Mouse (Mus musculus): ENCODE measurements around the gene Cd59b. TPM values are rescaled to one million over a fixed set of nuclear protein-coding genes. Genes with fewer than 3 reads are reported as not detected.
"Not testable (repeated sequence)": the region's sequence is repeated elsewhere in the genome, so short reads cannot be mapped to it uniquely, and the experiment has no call there.

The Cd59b gene
- polyA plus RNA-seq, 1 experiment from 2014 or later, result 5.5 TPM

DNA sequence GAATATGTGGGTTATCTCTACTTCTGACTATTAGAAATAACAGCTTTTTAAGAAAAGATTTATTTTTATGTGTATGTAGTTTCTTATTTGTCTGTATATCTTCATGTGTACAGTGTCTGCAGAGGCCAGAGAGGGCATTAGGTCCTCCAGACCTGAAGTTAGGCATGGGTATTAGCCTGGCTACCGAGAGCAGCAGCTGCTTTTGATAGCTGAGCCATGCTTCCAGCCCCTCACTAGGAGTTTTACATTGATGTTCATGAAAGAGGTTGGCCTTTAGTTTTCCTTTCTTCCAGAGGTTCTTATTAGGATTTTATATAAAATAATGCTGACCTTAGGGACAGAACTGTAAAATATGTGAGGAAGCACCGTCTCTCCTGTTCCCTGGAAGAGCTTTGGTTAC is 31.4 kb upstream of the Cd59b start:
- peaks cover 45% of the 10 kb centered on the region for H3K36me3 ChIP-seq
- no peak overlapping the region for H3K27ac ChIP-seq (replicated peaks)
- WGBS, result 49% methylated on average over 2 of the region's 2 CpGs
- no peak overlapping the region for H3K4me3 ChIP-seq (replicated peaks)
- no peaks in the 10 kb centered on the region for H3K27me3 ChIP-seq
- no peak overlapping the region for H3K4me2 ChIP-seq (replicated peaks)
- no peaks in the 10 kb centered on the region for H3K9me3 ChIP-seq (replicated peaks)
- no peaks in the 10 kb centered on the region for H3K4me1 ChIP-seq
- no peak for ATAC-seq (ENCODE audit: insufficient number of reproducible peaks, low FRiP score, low TSS enrichment, low read depth)
- no peak overlapping the region for H3K9ac ChIP-seq

DNA sequence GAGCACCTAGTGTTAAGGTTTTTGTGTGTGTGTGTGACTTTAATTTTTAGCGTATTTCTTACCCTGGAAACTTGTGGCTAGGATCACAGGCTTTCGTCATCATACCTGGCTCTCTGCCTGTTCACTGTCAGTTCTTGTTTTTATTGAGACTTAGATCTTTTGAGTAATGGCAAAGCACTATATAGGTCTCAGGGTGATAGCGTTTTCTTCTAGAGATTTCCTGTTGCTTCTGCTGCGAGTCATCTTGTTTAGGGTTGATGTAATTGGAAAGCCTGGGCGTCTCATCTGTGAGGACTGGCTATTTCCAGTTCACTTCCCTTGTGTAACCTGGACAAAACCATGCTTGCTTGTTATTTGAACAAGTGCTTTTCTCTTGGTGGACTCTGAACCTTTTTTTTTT is 28.0 kb upstream of the Cd59b start:
- no peaks in the 10 kb centered on the region for H3K4me1 ChIP-seq
- ATAC-seq (ENCODE audit: insufficient number of reproducible peaks, low FRiP score, low TSS enrichment, low read depth), result no peak
- no peak overlapping the region for H3K9ac ChIP-seq
- no peak overlapping the region for H3K4me2 ChIP-seq (replicated peaks)
- H3K27me3 ChIP-seq, result no peaks in the 10 kb centered on the region
- 61% methylated on average over 5 of the region's 5 CpGs for WGBS
- H3K4me3 ChIP-seq (replicated peaks), result no peak overlapping the region
- peaks cover 42% of the 10 kb centered on the region for H3K36me3 ChIP-seq
- H3K9me3 ChIP-seq (replicated peaks), result no peaks in the 10 kb centered on the region
- no peak overlapping the region for H3K27ac ChIP-seq (replicated peaks)

GRCm38 (mm10) chr2:104042766-104043165 is 26.9 kb upstream of the Cd59b start:
- Histone ChIP-seq H3K4me3 (replicated peaks) (no peak overlapping the region), H3K9ac (no peak overlapping the region), H3K4me2 (replicated peaks) (no peak overlapping the region), H3K27ac (replicated peaks) (no peak overlapping the region), H3K4me1 (no peaks in the 10 kb centered on the region), H3K27me3 (no peaks in the 10 kb centered on the region), H3K36me3 (peaks cover 34% of the 10 kb centered on the region), H3K9me3 (replicated peaks) (no peaks in the 10 kb centered on the region)
- ATAC-seq (ENCODE audit: insufficient number of reproducible peaks, low FRiP score, low TSS enrichment, low read depth), result no peak
- WGBS, result 92% methylated on average over 15 of the region's 15 CpGs

DNA sequence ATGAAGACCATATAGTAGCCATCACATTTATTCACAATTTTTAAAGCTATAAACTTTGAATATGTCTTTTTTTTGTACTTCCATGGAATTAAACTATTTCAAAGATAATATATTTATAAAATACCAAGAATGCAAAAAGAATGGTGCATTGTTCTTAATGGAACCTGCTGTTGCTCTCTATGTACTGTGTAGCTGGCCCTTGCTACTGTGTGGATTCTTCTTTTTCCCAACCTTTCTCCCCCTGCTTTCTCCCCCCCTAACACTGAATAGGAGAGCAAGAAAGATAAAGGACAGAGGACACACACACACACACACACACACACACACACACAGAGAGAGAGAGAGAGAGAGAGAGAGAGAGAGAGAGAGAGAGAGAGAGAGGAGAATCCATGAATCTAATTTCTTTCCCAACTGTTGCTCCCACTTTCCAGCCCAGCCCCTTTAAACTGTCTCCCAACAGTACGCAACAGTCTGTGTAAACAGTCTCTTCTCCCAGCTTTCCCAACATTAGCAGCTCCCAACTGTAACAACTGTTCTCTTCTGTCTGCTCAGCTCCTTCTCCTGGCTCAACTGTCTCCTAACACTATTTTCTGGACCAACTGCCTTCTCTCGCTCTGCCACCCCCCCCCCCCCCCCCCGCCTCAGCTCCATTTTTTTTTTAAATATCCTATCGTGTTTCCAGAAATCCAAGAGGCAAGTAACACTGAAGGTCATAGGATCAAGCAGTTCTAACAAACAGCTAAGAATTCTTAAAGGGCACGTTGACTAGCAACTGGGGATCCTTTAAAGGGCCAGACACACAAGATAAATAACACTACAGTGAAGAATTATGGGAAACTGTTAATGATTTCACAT is 25.8 kb upstream of the Cd59b start:
- no peak for ATAC-seq (ENCODE audit: insufficient number of reproducible peaks, low FRiP score, low TSS enrichment, low read depth)
- 30% methylated on average over 5 of the region's 5 CpGs for WGBS

DNA sequence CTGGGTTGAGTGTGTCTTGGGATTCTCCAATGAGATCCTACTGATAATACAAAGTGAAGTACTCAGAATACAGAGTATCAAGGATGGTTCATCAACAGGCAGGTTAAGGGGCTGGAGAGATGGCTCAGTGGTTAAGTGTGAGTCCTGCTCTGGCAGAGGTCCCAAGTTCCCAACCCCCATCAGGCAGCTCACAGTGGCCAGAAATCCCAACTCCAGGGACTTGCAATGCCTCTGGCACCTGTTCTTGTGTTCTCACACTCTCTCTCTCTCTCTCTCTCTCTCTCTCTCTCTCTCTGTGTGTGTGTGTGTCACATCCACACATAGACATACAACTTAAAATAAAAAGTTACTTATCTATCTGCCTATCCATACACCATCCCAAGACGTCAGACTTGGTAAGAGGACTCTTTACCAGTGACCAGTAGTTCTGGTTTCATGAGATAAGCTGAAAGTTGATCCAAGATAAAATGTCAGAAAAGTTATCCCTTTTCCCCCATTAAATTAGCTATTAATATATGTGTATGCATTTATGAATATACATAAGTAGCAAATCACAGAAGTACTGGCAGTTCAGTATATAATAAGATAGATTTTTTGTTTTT is 25.1 kb upstream of the Cd59b start:
- Histone ChIP-seq H3K9ac (no peak overlapping the region), H3K4me1 (no peaks in the 10 kb centered on the region), H3K9me3 (replicated peaks) (no peaks in the 10 kb centered on the region), H3K36me3 (peaks cover 38% of the 10 kb centered on the region), H3K27me3 (no peaks in the 10 kb centered on the region), H3K4me3 (replicated peaks) (no peak overlapping the region), H3K27ac (replicated peaks) (no peak overlapping the region), H3K4me2 (replicated peaks) (no peak overlapping the region)
- WGBS, result 74% methylated on average over 1 of the region's 1 CpGs
- ATAC-seq (ENCODE audit: insufficient number of reproducible peaks, low FRiP score, low TSS enrichment, low read depth), result no peak

More for the DNA sequence above, 25.8 kb upstream of the Cd59b start:
- no peaks in the 10 kb centered on the region for H3K9me3 ChIP-seq (replicated peaks)
- H3K27me3 ChIP-seq, result no peaks in the 10 kb centered on the region
- peaks cover 38% of the 10 kb centered on the region for H3K36me3 ChIP-seq
- H3K9ac ChIP-seq, result no peak overlapping the region
- H3K4me3 ChIP-seq (replicated peaks), result no peak overlapping the region
- no peaks in the 10 kb centered on the region for H3K4me1 ChIP-seq
- no peak overlapping the region for H3K27ac ChIP-seq (replicated peaks)
- no peak overlapping the region for H3K4me2 ChIP-seq (replicated peaks)

DNA sequence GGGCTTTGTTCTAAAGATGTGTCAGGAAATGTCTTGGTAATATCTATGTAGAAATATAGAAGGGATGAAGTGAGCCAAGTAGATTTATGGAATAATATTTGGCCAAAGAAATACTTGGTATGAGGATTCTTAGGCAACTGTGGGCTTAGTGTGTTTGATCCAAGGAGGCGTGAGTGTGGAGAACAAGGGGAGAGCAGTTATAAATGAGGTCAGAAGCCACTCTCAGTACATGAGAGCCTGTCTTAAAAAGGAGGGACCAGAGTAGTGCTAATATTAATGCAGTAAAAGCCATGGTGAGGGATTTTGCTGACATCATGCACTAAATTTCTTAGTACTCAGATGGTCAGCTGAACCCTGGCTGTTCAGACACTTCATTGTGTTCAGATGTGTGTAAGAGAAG is 11.3 kb upstream of the Cd59b start:
- WGBS, result 87% methylated on average over 1 of the region's 1 CpGs
- H3K36me3 ChIP-seq, result peaks cover 32% of the 10 kb centered on the region
- no peak for ATAC-seq (ENCODE audit: insufficient number of reproducible peaks, low FRiP score, low TSS enrichment, low read depth)

DNA sequence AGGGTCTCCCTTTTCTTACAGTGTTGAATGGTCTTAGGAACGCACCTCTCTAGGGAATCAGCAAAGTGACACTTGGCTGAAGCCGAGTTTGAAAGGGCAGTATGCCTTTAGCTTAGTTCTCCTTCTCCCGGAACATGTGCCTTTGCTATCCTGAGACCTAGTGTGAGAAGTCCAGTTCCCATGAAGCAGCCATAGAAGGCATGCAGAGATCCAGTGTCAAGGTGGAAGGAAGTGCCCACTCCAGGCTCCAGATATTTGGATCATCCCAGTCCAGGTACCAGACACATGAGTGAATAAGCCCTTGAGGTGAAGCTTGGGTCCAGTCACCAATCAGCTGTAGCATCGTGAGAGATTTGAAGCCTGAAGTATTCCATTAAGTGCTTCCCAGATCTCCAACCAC is 10.7 kb upstream of the Cd59b start:
- H3K27ac ChIP-seq (replicated peaks), result no peak overlapping the region
- no peak overlapping the region for H3K9ac ChIP-seq
- H3K4me2 ChIP-seq (replicated peaks), result no peak overlapping the region
- ATAC-seq (ENCODE audit: insufficient number of reproducible peaks, low FRiP score, low TSS enrichment, low read depth), result no peak
- no peaks in the 10 kb centered on the region for H3K9me3 ChIP-seq (replicated peaks)
- no peak overlapping the region for H3K4me3 ChIP-seq (replicated peaks)
- 86% methylated on average over 4 of the region's 4 CpGs for WGBS
- H3K4me1 ChIP-seq, result no peaks in the 10 kb centered on the region
- no peaks in the 10 kb centered on the region for H3K27me3 ChIP-seq
- peaks cover 28% of the 10 kb centered on the region for H3K36me3 ChIP-seq

More for the DNA sequence above, 11.3 kb upstream of the Cd59b start:
- Histone ChIP-seq H3K9ac (no peak overlapping the region), H3K4me1 (no peaks in the 10 kb centered on the region), H3K27ac (replicated peaks) (no peak overlapping the region), H3K4me2 (replicated peaks) (no peak overlapping the region), H3K27me3 (no peaks in the 10 kb centered on the region), H3K4me3 (replicated peaks) (no peak overlapping the region), H3K9me3 (replicated peaks) (no peaks in the 10 kb centered on the region)

- no peak overlapping the region for H3K4me2 ChIP-seq (replicated peaks)
These were observed 9.9 kb upstream of the Cd59b start for GRCm38 (mm10) chr2:104059786-104060185.

DNA sequence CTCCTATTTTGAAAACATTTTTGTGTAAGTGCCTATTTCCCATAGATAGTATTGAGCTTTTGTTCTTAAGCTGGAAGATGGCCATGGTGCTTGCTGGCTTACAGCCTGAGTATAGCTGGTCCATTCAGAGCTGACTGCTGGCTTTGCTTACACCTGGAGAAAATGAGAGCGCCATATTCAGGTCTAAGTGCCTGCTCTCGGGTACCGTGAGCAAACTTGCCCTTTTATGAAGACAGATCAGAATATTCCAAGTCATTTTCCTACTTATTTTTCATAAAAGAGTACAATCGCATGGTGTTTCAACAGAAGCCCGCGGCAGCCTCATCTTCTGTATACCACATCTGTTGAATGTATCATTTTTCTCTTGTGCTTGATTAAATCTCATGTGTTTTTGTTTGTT is 8.7 kb upstream of the Cd59b start:
- Histone ChIP-seq H3K4me3 (replicated peaks) (no peak overlapping the region), H3K36me3 (peaks cover 12% of the 10 kb centered on the region)
- WGBS, result 92% methylated on average over 6 of the region's 6 CpGs

More at GRCm38 (mm10) chr2:104059786-104060185, 9.9 kb upstream of the Cd59b start:
- ATAC-seq (ENCODE audit: insufficient number of reproducible peaks, low FRiP score, low TSS enrichment, low read depth), result no peak
- no peaks in the 10 kb centered on the region for H3K4me1 ChIP-seq
- no peaks in the 10 kb centered on the region for H3K27me3 ChIP-seq
- peaks cover 20% of the 10 kb centered on the region for H3K36me3 ChIP-seq
- no peak overlapping the region for H3K4me3 ChIP-seq (replicated peaks)
- no peaks in the 10 kb centered on the region for H3K9me3 ChIP-seq (replicated peaks)
- H3K9ac ChIP-seq, result no peak overlapping the region
- WGBS, result 73% methylated on average over 10 of the region's 10 CpGs
- H3K27ac ChIP-seq (replicated peaks), result no peak overlapping the region

GRCm38 (mm10) chr2:104062665-104063064 is 7.0 kb upstream of the Cd59b start:
- Histone ChIP-seq H3K4me2 (replicated peaks) (no peak overlapping the region), H3K9ac (no peak overlapping the region), H3K4me3 (replicated peaks) (no peak overlapping the region), H3K36me3 (peaks cover 12% of the 10 kb centered on the region), H3K9me3 (replicated peaks) (no peaks in the 10 kb centered on the region), H3K27me3 (no peaks in the 10 kb centered on the region), H3K4me1 (no peaks in the 10 kb centered on the region), H3K27ac (replicated peaks) (no peak overlapping the region)
- no peak for ATAC-seq (ENCODE audit: insufficient number of reproducible peaks, low FRiP score, low TSS enrichment, low read depth)

More for the DNA sequence above, 8.7 kb upstream of the Cd59b start:
- Histone ChIP-seq H3K27ac (replicated peaks) (no peak overlapping the region), H3K27me3 (no peaks in the 10 kb centered on the region), H3K4me2 (replicated peaks) (no peak overlapping the region), H3K9ac (no peak overlapping the region), H3K9me3 (replicated peaks) (no peaks in the 10 kb centered on the region), H3K4me1 (no peaks in the 10 kb centered on the region)
- no peak for ATAC-seq (ENCODE audit: insufficient number of reproducible peaks, low FRiP score, low TSS enrichment, low read depth)

DNA sequence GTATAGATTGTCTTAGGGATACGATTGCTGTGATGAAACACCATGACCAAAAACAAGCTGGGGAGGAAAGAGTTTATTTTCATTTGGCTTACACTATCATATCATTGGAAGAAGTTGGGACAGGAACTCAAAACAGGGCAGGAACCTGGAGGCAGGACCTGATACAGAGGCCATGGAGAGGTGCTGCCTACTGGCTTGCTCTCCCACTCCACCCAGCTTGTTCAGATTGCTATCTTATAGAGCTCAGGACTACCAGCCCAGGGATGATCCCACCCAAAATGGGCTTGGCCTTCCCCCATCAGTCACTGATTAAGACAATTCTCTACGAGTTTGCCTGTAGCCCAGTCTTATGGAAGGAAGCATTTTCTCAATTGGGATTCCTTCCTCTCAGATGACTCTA is 5.5 kb upstream of the Cd59b start:
- H3K27ac ChIP-seq (replicated peaks), result no peak overlapping the region
- H3K4me2 ChIP-seq (replicated peaks), result no peak overlapping the region
- H3K9me3 ChIP-seq (replicated peaks), result no peaks in the 10 kb centered on the region
- no peak overlapping the region for H3K4me3 ChIP-seq (replicated peaks)
- WGBS, result 79% methylated on average over 2 of the region's 2 CpGs
- H3K9ac ChIP-seq, result no peak overlapping the region
- peaks cover 6% of the 10 kb centered on the region for H3K36me3 ChIP-seq
- no peaks in the 10 kb centered on the region for H3K27me3 ChIP-seq
- ATAC-seq (ENCODE audit: insufficient number of reproducible peaks, low FRiP score, low TSS enrichment, low read depth), result no peak
- no peaks in the 10 kb centered on the region for H3K4me1 ChIP-seq

DNA sequence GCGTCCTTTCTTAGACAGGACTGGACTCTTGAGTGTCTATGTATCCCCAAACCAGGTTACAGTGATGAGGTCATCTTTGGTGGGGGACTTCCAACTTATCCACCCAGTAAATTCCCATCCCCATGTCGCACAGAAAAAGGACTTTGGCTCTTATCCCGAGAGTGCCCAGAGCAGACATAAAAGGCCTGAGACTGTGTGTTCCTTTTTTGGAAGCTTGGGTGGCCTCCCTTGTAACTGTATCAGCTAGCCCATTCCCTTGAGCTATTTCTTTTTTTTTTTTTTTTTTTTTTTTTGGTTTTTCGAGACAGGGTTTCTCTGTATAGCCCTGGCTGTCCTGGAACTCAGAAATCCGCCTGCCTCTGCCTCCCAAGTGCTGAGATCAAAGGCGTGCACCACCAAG is 4.1 kb upstream of the Cd59b start, which contains the start of gene Gm10912:
Gene Gm10912 (plus strand): TSS at position 301 of the 400 bp plus-strand sequence.
- WGBS, result 86% methylated on average over 6 of the region's 6 CpGs
- ATAC-seq (ENCODE audit: insufficient number of reproducible peaks, low FRiP score, low TSS enrichment, low read depth); H3K4me1 ChIP-seq; H3K36me3 ChIP-seq; H3K4me2 ChIP-seq (replicated peaks); H3K9ac ChIP-seq; H3K9me3 ChIP-seq (replicated peaks); H3K27ac ChIP-seq (replicated peaks); H3K4me3 ChIP-seq (replicated peaks); H3K27me3 ChIP-seq: not testable (repeated sequence)
